Mouse (Mus musculus): ENCODE results near the gene Gtf2h4. TPM values are rescaled to one million over a fixed set of nuclear protein-coding genes. Genes with fewer than 3 reads are reported as not detected.

Gene Gtf2h4
- polyA plus RNA-seq, 1 experiment from 2014 or later: 58.2 TPM

GRCm38 (mm10) chr17:35697429-35697758, 23.9 kb upstream of the Gtf2h4 start:
- WGBS: 35% methylated on average over 1 of the region's 1 CpGs

GRCm38 (mm10) chr17:35696691-35697090, 23.2 kb upstream of the Gtf2h4 start:
- Histone ChIP-seq H3K27ac (no peak overlapping the region), H3K9me3 (peaks cover 8% of the 10 kb centered on the region; the same call in 1 of the 2 replicates), H3K36me3 (peaks cover 33% of the 10 kb centered on the region), H3K4me3 (replicated peaks) (no peak overlapping the region), H3K27me3 (peaks cover 40% of the 10 kb centered on the region), H3K4me2 (peak overlapping the region; percentile 59; the same call in 1 of the 2 replicates), H3K4me1 (replicated peaks) (peaks cover 32% of the 10 kb centered on the region), H3K9ac (replicated peaks) (no peak overlapping the region)
- ATAC-seq (ENCODE audit: insufficient number of reproducible peaks, insufficient read depth, low FRiP score, low TSS enrichment, low read depth): no peak
- WGBS: 69% methylated on average over 6 of the region's 6 CpGs

More at GRCm38 (mm10) chr17:35697429-35697758, 23.9 kb upstream of the Gtf2h4 start:
- Histone ChIP-seq H3K9ac (replicated peaks) (peak overlapping the region; percentile 56), H3K4me2 (peak overlapping the region; percentile 59), H3K36me3 (peaks cover 27% of the 10 kb centered on the region), H3K27ac (peak overlapping the region; percentile 72), H3K4me3 (replicated peaks) (peak overlapping the region; percentile 33), H3K4me1 (replicated peaks) (peaks cover 39% of the 10 kb centered on the region), H3K27me3 (peaks cover 47% of the 10 kb centered on the region), H3K9me3 (peaks cover 8% of the 10 kb centered on the region; the same call in 1 of the 2 replicates)
- no peak for ATAC-seq (ENCODE audit: insufficient number of reproducible peaks, insufficient read depth, low FRiP score, low TSS enrichment, low read depth)

- peaks cover 8% of the 10 kb centered on the region; the same call in 1 of the 2 replicates for H3K9me3 ChIP-seq
- 88% methylated on average over 2 of the region's 2 CpGs for WGBS
- no peak for ATAC-seq (ENCODE audit: insufficient number of reproducible peaks, insufficient read depth, low FRiP score, low TSS enrichment, low read depth)
- H3K27ac ChIP-seq: no peak overlapping the region
- H3K27me3 ChIP-seq: peaks cover 29% of the 10 kb centered on the region
- H3K4me2 ChIP-seq: no peak overlapping the region
- peaks cover 47% of the 10 kb centered on the region for H3K36me3 ChIP-seq
- H3K4me3 ChIP-seq (replicated peaks): no peak overlapping the region
- H3K4me1 ChIP-seq (replicated peaks): peaks cover 25% of the 10 kb centered on the region
- H3K9ac ChIP-seq (replicated peaks): no peak overlapping the region
These were observed 21.8 kb upstream of the Gtf2h4 start for GRCm38 (mm10) chr17:35695289-35695688.

- H3K36me3 ChIP-seq: peaks cover 61% of the 10 kb centered on the region
- peaks cover 15% of the 10 kb centered on the region; the same call in 1 of the 2 replicates for H3K27me3 ChIP-seq
- H3K27ac ChIP-seq: no peak overlapping the region
- 89% methylated on average over 5 of the region's 5 CpGs for WGBS
- peaks cover 8% of the 10 kb centered on the region; the same call in 1 of the 2 replicates for H3K9me3 ChIP-seq
- H3K4me3 ChIP-seq (replicated peaks): no peak overlapping the region
- peaks cover 16% of the 10 kb centered on the region for H3K4me1 ChIP-seq (replicated peaks)
- no peak for ATAC-seq (ENCODE audit: insufficient number of reproducible peaks, insufficient read depth, low FRiP score, low TSS enrichment, low read depth)
- H3K9ac ChIP-seq (replicated peaks): no peak overlapping the region
- H3K4me2 ChIP-seq: no peak overlapping the region
These were observed 20.4 kb upstream of the Gtf2h4 start for GRCm38 (mm10) chr17:35693906-35694305.

- H3K27ac ChIP-seq: no peak overlapping the region
- peaks cover 8% of the 10 kb centered on the region; the same call in 1 of the 2 replicates for H3K9me3 ChIP-seq
- ATAC-seq (ENCODE audit: insufficient number of reproducible peaks, insufficient read depth, low FRiP score, low TSS enrichment, low read depth): no peak
- H3K36me3 ChIP-seq: peaks cover 76% of the 10 kb centered on the region
- no peak overlapping the region for H3K9ac ChIP-seq (replicated peaks)
- 80% methylated on average over 4 of the region's 4 CpGs for WGBS
- peaks cover 3% of the 10 kb centered on the region for H3K4me1 ChIP-seq (replicated peaks)
- H3K4me2 ChIP-seq: no peak overlapping the region
- H3K27me3 ChIP-seq: peaks cover under 1% of the 10 kb centered on the region; the same call in 1 of the 2 replicates
- H3K4me3 ChIP-seq (replicated peaks): no peak overlapping the region
These were observed 18.8 kb upstream of the Gtf2h4 start for GRCm38 (mm10) chr17:35692368-35692767.

GRCm38 (mm10) chr17:35691811-35692210, 18.3 kb upstream of the Gtf2h4 start:
- no peaks in the 10 kb centered on the region; the same call in 1 of the 2 replicates for H3K27me3 ChIP-seq
- H3K4me1 ChIP-seq (replicated peaks): no peaks in the 10 kb centered on the region
- no peak overlapping the region for H3K4me2 ChIP-seq
- no peak overlapping the region for H3K9ac ChIP-seq (replicated peaks)
- ATAC-seq (ENCODE audit: insufficient number of reproducible peaks, insufficient read depth, low FRiP score, low TSS enrichment, low read depth): no peak
- peaks cover 8% of the 10 kb centered on the region; the same call in 1 of the 2 replicates for H3K9me3 ChIP-seq
- no peak overlapping the region for H3K27ac ChIP-seq
- H3K36me3 ChIP-seq: peaks cover 82% of the 10 kb centered on the region
- no peak overlapping the region for H3K4me3 ChIP-seq (replicated peaks)
- 85% methylated on average over 4 of the region's 4 CpGs for WGBS

GRCm38 (mm10) chr17:35689936-35690645, 16.6 kb upstream of the Gtf2h4 start:
- Histone ChIP-seq H3K27me3 (no peaks in the 10 kb centered on the region; the same call in 1 of the 2 replicates), H3K9me3 (peaks cover 2% of the 10 kb centered on the region; the same call in 1 of the 2 replicates), H3K4me2 (no peak overlapping the region), H3K4me1 (replicated peaks) (no peaks in the 10 kb centered on the region), H3K4me3 (replicated peaks) (no peak overlapping the region), H3K36me3 (peaks cover 90% of the 10 kb centered on the region), H3K27ac (no peak overlapping the region), H3K9ac (replicated peaks) (no peak overlapping the region)
- ATAC-seq (ENCODE audit: insufficient number of reproducible peaks, insufficient read depth, low FRiP score, low TSS enrichment, low read depth): no peak
- 90% methylated on average over 18 of the region's 18 CpGs for WGBS

GRCm38 (mm10) chr17:35688347-35689175, 15.0 kb upstream of the Gtf2h4 start:
- Histone ChIP-seq H3K4me3 (replicated peaks) (no peak overlapping the region), H3K4me2 (no peak overlapping the region), H3K9ac (replicated peaks) (no peak overlapping the region), H3K36me3 (peaks cover 97% of the 10 kb centered on the region), H3K4me1 (replicated peaks) (no peaks in the 10 kb centered on the region), H3K27me3 (no peaks in the 10 kb centered on the region; the same call in 1 of the 2 replicates), H3K9me3 (no peaks in the 10 kb centered on the region), H3K27ac (no peak overlapping the region)
- WGBS: 79% methylated on average over 25 of the region's 25 CpGs
- no peak for ATAC-seq (ENCODE audit: insufficient number of reproducible peaks, insufficient read depth, low FRiP score, low TSS enrichment, low read depth)

- Histone ChIP-seq H3K9ac (replicated peaks) (no peak overlapping the region), H3K36me3 (peaks cover 89% of the 10 kb centered on the region), H3K27me3 (no peaks in the 10 kb centered on the region; the same call in 1 of the 2 replicates), H3K4me2 (no peak overlapping the region), H3K4me1 (replicated peaks) (no peaks in the 10 kb centered on the region), H3K9me3 (no peaks in the 10 kb centered on the region), H3K27ac (no peak overlapping the region), H3K4me3 (replicated peaks) (no peak overlapping the region)
- 66% methylated on average over 9 of the region's 9 CpGs for WGBS
- ATAC-seq (ENCODE audit: insufficient number of reproducible peaks, insufficient read depth, low FRiP score, low TSS enrichment, low read depth): no peak
These were observed 11.5 kb upstream of the Gtf2h4 start for GRCm38 (mm10) chr17:35685061-35685460.

GRCm38 (mm10) chr17:35681986-35682385, 8.4 kb upstream of the Gtf2h4 start:
- ATAC-seq (ENCODE audit: insufficient number of reproducible peaks, insufficient read depth, low FRiP score, low TSS enrichment, low read depth): no peak
- H3K4me1 ChIP-seq (replicated peaks): no peaks in the 10 kb centered on the region
- H3K9ac ChIP-seq (replicated peaks): no peak overlapping the region
- H3K27ac ChIP-seq: no peak overlapping the region
- WGBS: 85% methylated on average over 13 of the region's 13 CpGs
- peaks cover 58% of the 10 kb centered on the region for H3K36me3 ChIP-seq
- no peaks in the 10 kb centered on the region; the same call in 1 of the 2 replicates for H3K27me3 ChIP-seq
- no peaks in the 10 kb centered on the region for H3K9me3 ChIP-seq
- no peak overlapping the region for H3K4me2 ChIP-seq
- H3K4me3 ChIP-seq (replicated peaks): no peak overlapping the region

GRCm38 (mm10) chr17:35680591-35680990, 7.1 kb upstream of the Gtf2h4 start:
- H3K4me1 ChIP-seq (replicated peaks): no peaks in the 10 kb centered on the region
- H3K27me3 ChIP-seq: no peaks in the 10 kb centered on the region
- H3K4me3 ChIP-seq (replicated peaks): no peak overlapping the region
- no peak overlapping the region for H3K4me2 ChIP-seq
- no peaks in the 10 kb centered on the region for H3K9me3 ChIP-seq
- peaks cover 44% of the 10 kb centered on the region for H3K36me3 ChIP-seq
- no peak for ATAC-seq (ENCODE audit: insufficient number of reproducible peaks, insufficient read depth, low FRiP score, low TSS enrichment, low read depth)
- no peak overlapping the region for H3K27ac ChIP-seq
- WGBS: 46% methylated on average over 6 of the region's 6 CpGs
- H3K9ac ChIP-seq (replicated peaks): no peak overlapping the region

All from limb, embryonic 12.5 days (tissue).